Mouse (Mus musculus) CH12.LX (cell line): Measurements from ENCODE around the gene Nle1. TPM values are rescaled to one million over a fixed set of nuclear protein-coding genes. Genes with fewer than 3 reads are reported as not detected.

Source experiments
- DNase-seq: peaks from one replicate; pipeline ENCODE4 v3.0.0-alpha.2; 2013; ENCODE audit errors: extremely low read depth
- H3K27ac ChIP-seq: 2 replicates; pipeline ENCODE4 v1.5.1; 2012; ENCODE audit warnings: low read depth, mild to moderate bottlenecking, control low read depth, moderate library complexity; ENCODE audit not compliant: insufficient read depth
- H3K27me3 ChIP-seq: replicated peaks from 2 replicates; pipeline ENCODE3; 2012; ENCODE audit warnings: inconsistent platforms
- H3K36me3 ChIP-seq, 2 experiments: replicated peaks in 1 of 2; 2 replicates each; pipeline versions ENCODE3 to v1.6.1; 2012; ENCODE audit warnings: inconsistent platforms in 1 of 2, low read length in 1 of 2, mild to moderate bottlenecking in 1 of 2, mixed read lengths in 1 of 2, moderate library complexity in 1 of 2; ENCODE audit not compliant: control insufficient read depth in 1 of 2, insufficient read depth in 1 of 2
- H3K4me1 ChIP-seq, 2 experiments: 2 replicates each; pipeline ENCODE4 v1.6.1; 2012; ENCODE audit warnings: inconsistent platforms in 1 of 2, moderate library complexity in 1 of 2; ENCODE audit not compliant: insufficient read depth in 2 of 2, control insufficient read depth in 1 of 2
- H3K4me2 ChIP-seq: 2 replicates; pipeline ENCODE4 v1.6.1; 2012; ENCODE audit warnings: low read depth, mild to moderate bottlenecking, control low read depth; ENCODE audit not compliant: poor library complexity, insufficient read depth, severe bottlenecking
- H3K4me3 ChIP-seq, 3 experiments: fragments of 150-350 bp in 1 of 3; sonication (generic) in 1 of 3; replicated peaks in 1 of 3; 2 replicates each; pipeline versions ENCODE3 to v1.5.1; 2011 to 2012; ENCODE audit warnings: low read depth in 2 of 3, low read length in 2 of 3, mild to moderate bottlenecking in 2 of 3, moderate library complexity in 2 of 3, control low read depth in 1 of 3, improper control_type of control experiment in 1 of 3, inconsistent platforms in 1 of 3, mixed read lengths in 1 of 3; ENCODE audit not compliant: poor library complexity in 1 of 3
- H3K79me2 ChIP-seq: replicated peaks from 2 replicates; pipeline ENCODE4 v1.6.1; 2012; ENCODE audit warnings: mild to moderate bottlenecking, moderate library complexity; ENCODE audit not compliant: control insufficient read depth, poor library complexity, insufficient read depth, severe bottlenecking; ENCODE audit errors: extremely low read depth
- H3K9ac ChIP-seq: 2 replicates; pipeline ENCODE4 v1.6.1; 2012; ENCODE audit warnings: low read depth, mild to moderate bottlenecking, control low read depth, moderate library complexity; ENCODE audit not compliant: insufficient read depth
- H3K9me3 ChIP-seq: replicated peaks from 2 replicates; pipeline ENCODE3; 2012; ENCODE audit warnings: low read length, inconsistent platforms, mixed read lengths
- BHLHE40 ChIP-seq: IDR thresholded peaks from 2 replicates; pipeline ENCODE4 v1.6.1; 2011; ENCODE audit warnings: mild to moderate bottlenecking, low read depth, low read length, improper control_type of control experiment
- CHD1 ChIP-seq: IDR thresholded peaks from 2 replicates; pipeline ENCODE4 v1.6.1; 2012; ENCODE audit warnings: low read depth, low read length, improper control_type of control experiment, inconsistent platforms
- CHD2 ChIP-seq: IDR thresholded peaks from 2 replicates; pipeline ENCODE4 v1.6.1; 2011; ENCODE audit warnings: low read length, improper control_type of control experiment
- CTCF ChIP-seq, 2 experiments: IDR thresholded peaks in 1 of 2; conservative IDR thresholded peaks in 1 of 2; 2 replicates each; pipeline ENCODE4 v1.5.1; 2011 to 2012; ENCODE audit warnings: low read depth in 2 of 2, low read length in 2 of 2, improper control_type of control experiment in 1 of 2, inconsistent platforms in 1 of 2, mild to moderate bottlenecking in 1 of 2, moderate library complexity in 1 of 2
- E2F4 ChIP-seq: IDR thresholded peaks from 2 replicates; pipeline ENCODE4 v1.6.1; 2011; ENCODE audit warnings: low read depth, low read length, improper control_type of control experiment; ENCODE audit not compliant: insufficient replicate concordance
- EP300 ChIP-seq: IDR thresholded peaks from 2 replicates; pipeline ENCODE4 v1.6.1; 2011; ENCODE audit warnings: low read length, improper control_type of control experiment
- ETS1 ChIP-seq: conservative IDR thresholded peaks from 2 replicates; pipeline ENCODE4 v1.6.1; 2012; ENCODE audit warnings: low read depth, mild to moderate bottlenecking, inconsistent platforms, low read length, improper control_type of control experiment, moderate library complexity
- GABPA ChIP-seq: IDR thresholded peaks from 2 replicates; pipeline ENCODE4 v1.6.1; 2012; ENCODE audit warnings: low read depth, low read length, improper control_type of control experiment, inconsistent platforms; ENCODE audit not compliant: insufficient replicate concordance
- JUN ChIP-seq: IDR thresholded peaks from 2 replicates; pipeline ENCODE4 v1.6.1; 2011; ENCODE audit warnings: low read depth, mild to moderate bottlenecking, low read length, improper control_type of control experiment, moderate library complexity; ENCODE audit not compliant: insufficient read depth
- MAFK ChIP-seq: IDR thresholded peaks from 2 replicates; pipeline ENCODE4 v1.6.1; 2011; ENCODE audit warnings: low read length, improper control_type of control experiment; ENCODE audit not compliant: insufficient replicate concordance
- MAZ ChIP-seq: IDR thresholded peaks from 2 replicates; pipeline ENCODE4 v1.6.1; 2012; ENCODE audit warnings: low read depth, mild to moderate bottlenecking, inconsistent platforms, low read length, improper control_type of control experiment, moderate library complexity
- MXI1 ChIP-seq: IDR thresholded peaks from 2 replicates; pipeline ENCODE4 v1.6.1; 2011; ENCODE audit warnings: mild to moderate bottlenecking, low read depth, low read length, improper control_type of control experiment
- MYC ChIP-seq: IDR thresholded peaks from 2 replicates; pipeline ENCODE4 v1.6.1; 2011; ENCODE audit warnings: low read depth, mild to moderate bottlenecking, improper control_type of control experiment, low read length
- NELFE ChIP-seq: IDR thresholded peaks from 2 replicates; pipeline ENCODE4 v1.6.1; 2011; ENCODE audit warnings: low read depth, low read length, improper control_type of control experiment
- PAX5 ChIP-seq: IDR thresholded peaks from 2 replicates; pipeline ENCODE4 v1.6.1; 2012; ENCODE audit warnings: low read length, inconsistent platforms, mixed read lengths
- POLR2A ChIP-seq: IDR thresholded peaks from 2 replicates; pipeline ENCODE4 v1.6.1; 2011; ENCODE audit warnings: low read depth, mild to moderate bottlenecking, improper control_type of control experiment, low read length
- RAD21 ChIP-seq: IDR thresholded peaks from 2 replicates; pipeline ENCODE4 v1.6.1; 2011; ENCODE audit warnings: low read depth, mild to moderate bottlenecking, low read length, improper control_type of control experiment, moderate library complexity
- SIN3A ChIP-seq: IDR thresholded peaks from 2 replicates; pipeline ENCODE4 v1.6.1; 2012; ENCODE audit warnings: low read length, improper control_type of control experiment, inconsistent platforms
- SMC3 ChIP-seq: IDR thresholded peaks from 2 replicates; pipeline ENCODE4 v1.6.1; 2011; ENCODE audit warnings: low read depth, low read length, improper control_type of control experiment
- TBP ChIP-seq: conservative IDR thresholded peaks from 2 replicates; pipeline ENCODE4 v1.6.1; 2011; ENCODE audit warnings: low read depth, low read length, improper control_type of control experiment
- TCF12 ChIP-seq: IDR thresholded peaks from 2 replicates; pipeline ENCODE4 v1.6.1; 2014; ENCODE audit warnings: low read depth, mild to moderate bottlenecking, inconsistent platforms, low read length, improper control_type of control experiment
- UBTF ChIP-seq: IDR thresholded peaks from 2 replicates; pipeline ENCODE4 v1.6.1; 2012; ENCODE audit warnings: low read depth, mild to moderate bottlenecking, inconsistent platforms, low read length, improper control_type of control experiment, moderate library complexity
- ZNF384 ChIP-seq: IDR thresholded peaks from 2 replicates; pipeline ENCODE4 v1.6.1; 2012; ENCODE audit warnings: low read depth, low read length, improper control_type of control experiment, inconsistent platforms
- dilution Hi-C: fragments of 300-500 bp; cut with MboI; formaldehyde crosslinking; loops from 2 replicates; pipeline ENCODE4 v1.14.3; 2020; ENCODE audit warnings: low sequenced_read_pairs; ENCODE audit not compliant: extremely low pct_unique_long_range_greater_than_20kb, extremely low pct_ligation_motif_present
- in situ Hi-C: fragments of 300-500 bp; cut with MboI; formaldehyde crosslinking; loops from 3 replicates; pipeline ENCODE4 v1.14.3; 2019; ENCODE audit warnings: low sequenced_read_pairs, low pct_ligation_motif_present, low pct_unique_long_range_greater_than_20kb, mixed read lengths
- polyA plus RNA-seq: library from polyadenylated mRNA; unstranded; fragments of >175 nt; gene quantifications from 2 replicates; pipeline ENCODE4 v1.2.1, GENCODE M21; 2012; ENCODE audit warnings: low read depth; ENCODE audit not compliant: insufficient read length
- total RNA-seq, 2 experiments: library from RNA; depleted of rRNA; stranded (reverse); fragments of 300-350 nt in 1 of 2; fragments of >200 nt in 1 of 2; gene quantifications; 2 replicates each; pipeline ENCODE4 v1.2.3; 2012 to 2014

Nle1 gene
- total and polyA plus RNA-seq, 3 experiments: 54.9 to 107 (median 69.1) TPM

DNA sequence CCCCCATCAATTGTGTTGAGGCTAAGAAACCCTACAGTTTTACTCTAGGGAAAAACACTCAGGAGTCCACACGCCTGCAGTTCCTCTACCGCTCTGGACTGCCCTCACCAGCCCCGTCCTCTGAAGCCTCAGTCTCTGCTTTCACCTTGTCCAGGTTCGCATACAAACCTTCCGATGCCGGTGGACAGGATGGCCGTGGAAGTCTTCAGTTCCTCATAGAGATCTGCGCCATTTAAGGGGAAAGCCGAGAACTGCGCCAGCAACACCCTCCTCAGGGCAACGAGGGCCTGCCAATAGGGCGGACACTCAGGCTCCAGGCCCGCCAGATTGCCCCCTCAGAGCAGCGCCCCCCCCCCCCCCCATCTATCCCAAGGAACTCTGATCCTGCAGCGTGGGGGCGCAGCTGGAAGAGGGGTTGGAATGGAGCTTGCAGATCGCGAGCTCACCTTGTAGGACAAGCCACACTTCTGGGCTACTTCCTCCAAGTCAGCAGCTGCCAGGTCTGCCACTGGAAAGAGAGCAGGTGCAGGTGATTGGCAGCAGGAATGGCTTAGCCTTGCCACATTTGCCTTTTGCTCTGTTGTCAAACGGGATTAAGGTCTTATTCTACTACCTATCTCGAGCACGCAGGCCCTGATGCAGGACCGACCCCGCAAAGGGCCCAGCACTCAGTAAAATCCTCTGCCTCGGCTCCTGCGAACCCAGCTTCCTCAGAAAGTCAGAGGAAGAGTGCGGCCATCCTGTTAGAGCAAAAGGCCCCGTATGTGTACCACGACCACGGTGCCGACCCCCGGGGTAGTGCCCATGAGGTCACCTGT, 18.5 kb downstream of the Nle1 start:
- TF ChIP-seq SIN3A: peak; percentile 61; the same call in 1 of the 2 replicates
- TF ChIP-seq TCF12: no peak
- TF ChIP-seq CHD1: 0 out of 2 replicates have a peak, but pooled peaks have one; percentile 67
- no peak; the same call in 1 of the 2 replicates for TF ChIP-seq MXI1
- no peak for TF ChIP-seq E2F4
- peak; percentile 16; the same call in 1 of the 2 replicates for TF ChIP-seq MYC
- no peak for TF ChIP-seq JUN
- peak overlapping the region; percentile 9; the same call in 1 of the 2 replicates for H3K27ac ChIP-seq
- dilution Hi-C loops: no loop called here
- peak; percentile 38 for DNase-seq
- H3K4me1 ChIP-seq: peaks cover 7 to 21% of the 10 kb centered on the region in 2 experiments
- no peaks in the 10 kb centered on the region for H3K9me3 ChIP-seq
- peak overlapping the region; percentile 51 for H3K4me2 ChIP-seq
- H3K27me3 ChIP-seq: peaks cover 11% of the 10 kb centered on the region
- 0 out of 2 replicates have a peak, but pooled peaks cover 5% of the 10 kb centered on the region for H3K79me2 ChIP-seq
- peak overlapping the region; percentile 79 for H3K9ac ChIP-seq
- H3K4me3 ChIP-seq: peak overlapping the region; percentile 67 to 93 (median 80)
- in situ Hi-C loops: loop anchor here (5.0 to 10.0 kb wide), 5 partner anchors 42 to 635 kb away; no protein-coding TSS in a partner anchor
- peaks cover 3 to 28% of the 10 kb centered on the region in 2 experiments for H3K36me3 ChIP-seq

DNA sequence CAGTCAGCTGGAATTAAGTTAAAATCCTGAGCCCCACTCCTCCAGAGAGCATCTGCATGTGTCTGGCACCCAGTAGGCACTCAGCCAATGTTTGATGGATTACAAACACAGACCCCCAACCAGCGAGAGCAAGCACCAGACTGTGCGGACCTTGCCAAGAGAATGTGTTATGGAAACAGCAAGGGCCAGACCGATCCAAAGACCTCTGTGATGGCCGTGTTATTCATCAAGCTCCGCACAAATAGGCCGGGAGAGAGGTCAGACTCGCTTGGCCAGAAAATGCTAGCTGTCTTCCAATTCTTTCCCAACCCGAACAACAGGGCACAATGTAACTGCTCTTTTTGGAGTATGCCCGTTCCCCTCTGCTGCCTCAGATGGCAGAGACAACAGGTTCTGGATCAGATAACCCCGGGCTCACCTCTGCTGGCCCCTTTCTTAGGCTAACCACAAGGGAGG, 19.7 kb downstream of the Nle1 start:
- Histone ChIP-seq H3K4me3 (no peak overlapping the region), H3K9ac (no peak overlapping the region), H3K4me2 (peak overlapping the region; percentile 51; the same call in 1 of the 2 replicates), H3K27me3 (peaks cover 11% of the 10 kb centered on the region), H3K27ac (no peak overlapping the region), H3K9me3 (no peaks in the 10 kb centered on the region), H3K4me1 (peaks cover 7 to 24% of the 10 kb centered on the region in 2 experiments), H3K36me3 (peaks cover 3 to 38% of the 10 kb centered on the region in 2 experiments), H3K79me2 (0 out of 2 replicates have a peak, but pooled peaks cover 5% of the 10 kb centered on the region)
- dilution Hi-C loops: no loop called here
- DNase-seq: no peak
- TF ChIP-seq SIN3A (no peak), PAX5 (no peak)
- in situ Hi-C loops: loop anchor here (5.0 to 10.0 kb wide), 5 partner anchors 41 to 634 kb away; no protein-coding TSS in a partner anchor

DNA sequence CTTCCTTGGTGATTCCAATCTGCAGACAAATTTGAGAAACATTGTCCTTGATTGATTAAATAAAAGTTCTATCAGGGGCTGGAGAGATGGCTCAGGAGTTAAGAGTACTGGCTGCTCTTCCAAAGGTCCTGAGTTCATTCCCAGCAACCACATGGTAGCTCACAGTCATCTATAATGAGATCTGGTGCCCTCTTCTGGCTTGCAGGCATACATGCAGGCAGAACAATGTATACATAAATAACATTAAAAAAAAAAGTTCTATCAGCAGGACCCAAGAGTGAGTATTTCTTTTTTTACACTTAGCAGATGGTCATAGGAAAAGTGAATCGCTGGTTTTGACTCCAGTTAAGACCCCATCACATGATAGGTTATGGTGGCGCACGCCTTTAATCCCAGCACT, 21.7 kb downstream of the Nle1 start:
- Histone ChIP-seq H3K79me2 (0 out of 2 replicates have a peak, but pooled peaks cover 5% of the 10 kb centered on the region), H3K4me1 (peaks cover 7 to 34% of the 10 kb centered on the region in 2 experiments), H3K4me2 (no peak overlapping the region), H3K9me3 (no peaks in the 10 kb centered on the region), H3K36me3 (peaks cover 16 to 57% of the 10 kb centered on the region in 2 experiments), H3K27ac (no peak overlapping the region), H3K9ac (no peak overlapping the region), H3K4me3 (no peak overlapping the region), H3K27me3 (peaks cover 2% of the 10 kb centered on the region)
- DNase-seq: peak; percentile 21
- in situ Hi-C loops: loop anchor here (5.0 to 10.0 kb wide), 5 partner anchors 39 to 632 kb away; no protein-coding TSS in a partner anchor
- dilution Hi-C loops: no loop called here
- TF ChIP-seq SMC3 (peak; percentile 66), ZNF384 (peak; percentile 79), RAD21 (peak; percentile 69), MAFK (no peak), CTCF (conservative IDR thresholded peaks at IDR 0.05 in 1 of 2, IDR thresholded peaks at IDR 0.05 in 1 of 2; ENCODE audit: low read depth in 2 of 2, low read length in 2 of 2) (peak; percentile 38 to 73), POLR2A (no peak), ETS1 (no peak), EP300 (no peak), MYC (peak; percentile 95), TBP (no peak), MAZ (no peak), BHLHE40 (no peak), UBTF (no peak), CHD2 (no peak), NELFE (no peak), GABPA (no peak)
